Mouse (Mus musculus) MEL (cell line): Measurements from ENCODE around the gene C1qb. TPM values are rescaled to one million over a fixed set of nuclear protein-coding genes. Genes with fewer than 3 reads are reported as not detected.

ENCODE experiments used
- DNase-seq: peaks from one replicate; pipeline ENCODE4 v3.0.0; 2011; ENCODE audit warnings: low read depth, low spot score
- H3K27ac ChIP-seq: 2 replicates; pipeline ENCODE4 v1.5.1; 2012; ENCODE audit warnings: low read depth, mild to moderate bottlenecking, control low read depth, low read length, moderate library complexity; ENCODE audit not compliant: control insufficient read depth
- H3K27me3 ChIP-seq, 2 experiments: fragments of 150-350 bp in 1 of 2; sonication (generic) in 1 of 2; 2 replicates each; pipeline ENCODE4 v1.6.1; 2012; ENCODE audit warnings: low read length in 2 of 2, mild to moderate bottlenecking in 2 of 2, improper control_type of control experiment in 1 of 2, moderate library complexity in 1 of 2; ENCODE audit not compliant: insufficient read depth in 2 of 2, control insufficient read depth in 1 of 2
- H3K36me3 ChIP-seq, 2 experiments: 2 replicates each; pipeline ENCODE4 v1.6.1; 2012 to 2014; ENCODE audit warnings: low read length in 2 of 2, improper control_type of control experiment in 1 of 2, inconsistent platforms in 1 of 2, mild to moderate bottlenecking in 1 of 2; ENCODE audit not compliant: insufficient read depth in 2 of 2, control insufficient read depth in 1 of 2
- H3K4me1 ChIP-seq, 2 experiments: fragments of 150-350 bp in 1 of 2; sonication (generic) in 1 of 2; 2 replicates each; pipeline ENCODE4 v1.6.1; 2012; ENCODE audit warnings: low read length in 2 of 2, improper control_type of control experiment in 1 of 2, mild to moderate bottlenecking in 1 of 2; ENCODE audit not compliant: insufficient read depth in 2 of 2, control insufficient read depth in 1 of 2
- H3K4me3 ChIP-seq, 2 experiments: fragments of 150-350 bp in 1 of 2; sonication (generic) in 1 of 2; 2 replicates each; pipeline ENCODE4 v1.5.1; 2012; ENCODE audit warnings: low read depth in 2 of 2, low read length in 2 of 2, mild to moderate bottlenecking in 2 of 2, moderate library complexity in 2 of 2, control low read depth in 1 of 2, improper control_type of control experiment in 1 of 2; ENCODE audit not compliant: control insufficient read depth in 1 of 2, insufficient read depth in 1 of 2
- H3K79me2 ChIP-seq: 2 replicates; pipeline ENCODE4 v1.6.1; 2012; ENCODE audit warnings: mild to moderate bottlenecking, low read length, moderate library complexity; ENCODE audit not compliant: control insufficient read depth, poor library complexity, insufficient read depth
- H3K9ac ChIP-seq: 2 replicates; pipeline ENCODE4 v1.6.1; 2012; ENCODE audit warnings: low read depth, mild to moderate bottlenecking, control low read depth, low read length, moderate library complexity; ENCODE audit not compliant: control insufficient read depth, poor library complexity, severe bottlenecking
- H3K9me3 ChIP-seq: fragments of 150-350 bp; sonication (generic); replicated peaks from 2 replicates; pipeline ENCODE4 v1.6.1; 2012; ENCODE audit warnings: mild to moderate bottlenecking, low read length, improper control_type of control experiment, moderate library complexity; ENCODE audit not compliant: insufficient read depth
- BHLHE40 ChIP-seq: IDR thresholded peaks from 2 replicates; pipeline ENCODE4 v1.6.1; 2012; ENCODE audit warnings: low read depth, mild to moderate bottlenecking, inconsistent platforms, low read length, improper control_type of control experiment, borderline replicate concordance
- CHD1 ChIP-seq: IDR thresholded peaks from 2 replicates; pipeline ENCODE4 v1.6.1; 2012; ENCODE audit warnings: low read depth, mild to moderate bottlenecking, inconsistent platforms, low read length, improper control_type of control experiment
- ETS1 ChIP-seq: IDR thresholded peaks from 2 replicates; pipeline ENCODE4 v1.6.1; 2012; ENCODE audit warnings: low read depth, mild to moderate bottlenecking, inconsistent platforms, low read length, improper control_type of control experiment, moderate library complexity
- GABPA ChIP-seq: IDR thresholded peaks from 2 replicates; pipeline ENCODE4 v1.6.1; 2012; ENCODE audit warnings: low read depth, mild to moderate bottlenecking, inconsistent platforms, low read length, improper control_type of control experiment, moderate library complexity
- GATA1 ChIP-seq: IDR thresholded peaks from 2 replicates; pipeline ENCODE4 v1.6.1; 2011; ENCODE audit warnings: low read depth, low read length, improper control_type of control experiment
- HCFC1 ChIP-seq: IDR thresholded peaks from 2 replicates; pipeline ENCODE4 v1.6.1; 2012; ENCODE audit warnings: low read depth, mild to moderate bottlenecking, inconsistent platforms, low read length, improper control_type of control experiment, moderate library complexity
- MAX ChIP-seq: IDR thresholded peaks from 2 replicates; pipeline ENCODE4 v1.6.1; 2011; ENCODE audit warnings: low read length, improper control_type of control experiment
- MEF2A ChIP-seq: IDR thresholded peaks from 2 replicates; pipeline ENCODE4 v1.6.1; 2014; ENCODE audit warnings: low read depth, mild to moderate bottlenecking, inconsistent platforms, low read length, improper control_type of control experiment; ENCODE audit not compliant: poor library complexity, insufficient replicate concordance, severe bottlenecking; ENCODE audit errors: extremely low read depth
- MYB ChIP-seq: IDR thresholded peaks from 2 replicates; pipeline ENCODE4 v1.6.1; 2011; ENCODE audit warnings: mild to moderate bottlenecking, low read depth, low read length, improper control_type of control experiment
- NRF1 ChIP-seq: IDR thresholded peaks from 2 replicates; pipeline ENCODE4 v1.6.1; 2014; ENCODE audit warnings: low read depth, mild to moderate bottlenecking, inconsistent platforms, low read length, improper control_type of control experiment, moderate library complexity; ENCODE audit not compliant: poor library complexity, insufficient read depth, severe bottlenecking
- POLR2A ChIP-seq, 2 experiments: IDR thresholded peaks; 2 replicates each; pipeline ENCODE4 v1.6.1; 2011 to 2012; ENCODE audit warnings: low read length in 2 of 2, mild to moderate bottlenecking in 2 of 2, control low read depth in 1 of 2, improper control_type of control experiment in 1 of 2, low read depth in 1 of 2, moderate library complexity in 1 of 2; ENCODE audit not compliant: control insufficient read depth in 1 of 2, insufficient read depth in 1 of 2, poor library complexity in 1 of 2
- POLR2AphosphoS2 ChIP-seq: IDR thresholded peaks from 2 replicates; pipeline ENCODE4 v1.6.1; 2011; ENCODE audit warnings: low read length, improper control_type of control experiment
- RAD21 ChIP-seq: IDR thresholded peaks from 2 replicates; pipeline ENCODE4 v1.6.1; 2011; ENCODE audit warnings: mild to moderate bottlenecking, low read depth, low read length, improper control_type of control experiment
- RCOR1 ChIP-seq: IDR thresholded peaks from 2 replicates; pipeline ENCODE4 v1.6.1; 2012; ENCODE audit warnings: low read depth, mild to moderate bottlenecking, inconsistent platforms, low read length, improper control_type of control experiment
- SMC3 ChIP-seq: IDR thresholded peaks from 2 replicates; pipeline ENCODE4 v1.6.1; 2011; ENCODE audit warnings: low read depth, low read length, improper control_type of control experiment
- TBP ChIP-seq: IDR thresholded peaks from 2 replicates; pipeline ENCODE4 v1.8.0; 2011; ENCODE audit warnings: low read depth, low read length, improper control_type of control experiment
- UBTF ChIP-seq: IDR thresholded peaks from 2 replicates; pipeline ENCODE4 v1.6.1; 2012; ENCODE audit warnings: low read depth, mild to moderate bottlenecking, inconsistent platforms, low read length, improper control_type of control experiment, moderate library complexity, borderline replicate concordance; ENCODE audit not compliant: insufficient read depth
- USF1 ChIP-seq: IDR thresholded peaks from 2 replicates; pipeline ENCODE4 v1.6.1; 2014; ENCODE audit warnings: low read depth, mild to moderate bottlenecking, inconsistent platforms, low read length, improper control_type of control experiment, moderate library complexity
- USF2 ChIP-seq, 2 experiments: IDR thresholded peaks; 2 replicates each; pipeline ENCODE4 v1.6.1; 2011 to 2012; ENCODE audit warnings: improper control_type of control experiment in 2 of 2, low read length in 2 of 2, borderline replicate concordance in 1 of 2, inconsistent platforms in 1 of 2, low read depth in 1 of 2, mild to moderate bottlenecking in 1 of 2; ENCODE audit not compliant: insufficient read depth in 1 of 2
- ZKSCAN1 ChIP-seq: IDR thresholded peaks from 2 replicates; pipeline ENCODE4 v1.6.1; 2012; ENCODE audit warnings: low read depth, mild to moderate bottlenecking, inconsistent platforms, low read length, improper control_type of control experiment, moderate library complexity
- polyA plus RNA-seq, 2 experiments: library from polyadenylated mRNA; stranded (reverse) in 1 of 2; unstranded in 1 of 2; fragments of >175 nt in 1 of 2; fragments of >200 nt in 1 of 2; gene quantifications; 2 replicates each; pipeline versions ENCODE4 v1.2.1 to v1.2.4; 2012; ENCODE audit warnings: low replicate concordance in 2 of 2, low read depth in 1 of 2; ENCODE audit not compliant: insufficient read length in 2 of 2, insufficient read depth in 1 of 2, missing spikeins in 1 of 2
- total RNA-seq: library from RNA; depleted of rRNA; stranded (reverse); fragments of 300-350 nt; gene quantifications from 2 replicates; pipeline ENCODE4 v1.2.3, GENCODE M21; 2012

The C1qb gene
- total and polyA plus RNA-seq, 3 experiments = not detected

DNA sequence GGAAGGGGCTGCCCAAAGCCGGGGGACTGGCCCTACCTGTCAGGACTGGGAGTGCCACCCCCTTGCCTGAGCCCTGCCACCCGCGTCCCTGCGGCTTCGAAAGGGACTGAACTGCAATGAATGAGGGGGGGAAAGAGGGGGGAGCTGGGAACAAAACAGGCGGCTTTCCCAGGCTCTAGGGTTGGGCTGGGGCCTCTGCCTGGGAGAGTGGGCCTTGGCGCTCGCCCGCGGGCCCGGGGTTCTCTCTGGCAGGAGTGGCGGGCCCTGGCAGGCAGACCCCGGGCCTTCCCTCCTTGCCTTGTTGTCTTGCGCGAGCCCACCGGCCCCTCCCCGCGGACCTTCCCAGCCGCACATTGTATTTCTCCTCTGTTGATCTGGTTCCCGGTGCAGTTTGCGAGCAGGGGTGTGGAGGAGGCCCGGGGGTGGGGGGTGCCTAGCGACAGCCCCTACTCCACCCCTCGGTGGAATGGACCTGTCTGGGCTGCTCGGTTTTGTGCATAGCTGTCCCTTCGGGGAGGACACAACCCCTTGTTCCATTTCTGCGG lies 49.5 kb downstream of the C1qb start (continued):
- no peak for TF ChIP-seq NRF1
- no peak for TF ChIP-seq CHD1
- TF ChIP-seq MEF2A = no peak
- TF ChIP-seq, all 39 proteins: peak for 0

DNA sequence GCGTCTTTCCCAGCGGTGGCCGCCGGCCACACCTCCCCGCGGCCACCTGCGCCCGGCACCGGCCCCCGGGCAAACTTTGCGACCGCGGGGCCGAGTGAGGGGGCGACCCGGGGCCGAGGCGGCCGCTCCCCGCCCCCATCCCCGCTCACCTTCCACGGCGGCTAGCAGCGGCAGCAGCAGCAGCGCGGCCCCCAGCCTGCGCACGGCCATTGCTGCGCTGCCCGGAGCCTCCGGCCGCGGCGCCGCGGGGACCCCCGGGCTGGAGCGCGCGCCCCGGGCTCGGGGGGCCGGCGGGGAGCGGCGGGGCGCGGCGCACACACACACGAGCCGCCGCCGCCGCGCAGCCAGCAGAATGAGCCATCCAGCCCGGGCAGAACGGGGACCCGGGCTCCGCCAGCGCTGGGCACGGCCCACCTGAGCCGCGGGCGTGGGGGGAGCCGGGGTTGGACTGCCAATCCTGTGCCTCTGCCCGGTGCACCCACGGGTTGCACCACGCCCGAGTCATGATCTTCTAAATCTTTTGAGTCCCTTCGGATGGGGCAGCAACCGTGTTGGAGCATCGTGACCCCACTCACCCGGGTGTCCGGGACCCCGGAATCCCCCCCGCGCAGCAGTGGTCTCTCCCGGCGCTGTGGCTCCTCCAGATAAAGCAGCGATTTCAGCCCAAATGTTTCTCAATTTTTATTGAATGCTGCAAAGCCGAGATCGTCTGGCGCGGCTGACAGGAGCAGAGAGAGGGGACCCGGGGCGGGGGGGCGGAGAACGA lies 50.2 kb downstream of the C1qb start, which contains the start of gene Ephb2:
Gene Ephb2, minus strand, starts transcription at position 368 of the 766 bp plus-strand sequence.
- no peaks in the 10 kb centered on the region for H3K79me2 ChIP-seq
- TF ChIP-seq UBTF (no peak), GABPA (no peak), SMC3 (no peak), HCFC1 (no peak), USF2 (IDR thresholded peaks at IDR 0.05; ENCODE audit: borderline replicate concordance in 1 of 2, insufficient read depth in 1 of 2, low read depth in 1 of 2, low read length in 2 of 2) (no peak), TBP (no peak), POLR2A (IDR thresholded peaks at IDR 0.05; ENCODE audit: control insufficient read depth in 1 of 2, insufficient read depth in 1 of 2, low read depth in 1 of 2, low read length in 2 of 2, poor library complexity in 1 of 2) (no peak), MYB (no peak), BHLHE40 (no peak), MAX (no peak), POLR2AphosphoS2 (no peak), ZKSCAN1 (no peak), RCOR1 (no peak), RAD21 (no peak), USF1 (no peak), GATA1 (no peak), MEF2A (no peak), ETS1 (no peak)
- no peaks in the 10 kb centered on the region for H3K36me3 ChIP-seq
- H3K9me3 ChIP-seq = no peaks in the 10 kb centered on the region
- no peak within 1 kb of the TSS for H3K4me3 ChIP-seq
- no peaks in the 10 kb centered on the region; a peak in 1 of 4 replicates for H3K27me3 ChIP-seq
- DNase-seq = no peak
- H3K9ac ChIP-seq = no peak within 1 kb of the TSS
- H3K4me1 ChIP-seq = no peaks in the 10 kb centered on the region
- no peak within 1 kb of the TSS for H3K27ac ChIP-seq
